Mouse (Mus musculus) MEL (cell line): Measurements from ENCODE around the gene Stmn1.

Source experiments
- CTCF ChIP-seq, 3 experiments: IDR thresholded peaks in 2 of 3; conservative IDR thresholded peaks in 1 of 3; 2 replicates each; pipeline ENCODE4 v1.5.1; 2011 to 2012; ENCODE audit warnings: low read length in 3 of 3, low read depth in 2 of 3, mild to moderate bottlenecking in 2 of 3, improper control_type of control experiment in 1 of 3, inconsistent platforms in 1 of 3, mixed read lengths in 1 of 3, moderate library complexity in 1 of 3; ENCODE audit not compliant: control insufficient read depth in 1 of 3, insufficient read depth in 1 of 3, poor library complexity in 1 of 3, severe bottlenecking in 1 of 3
- E2F4 ChIP-seq: IDR thresholded peaks from 2 replicates; pipeline ENCODE4 v1.6.1; 2011; ENCODE audit warnings: low read depth, low read length, improper control_type of control experiment, borderline replicate concordance
- EP300 ChIP-seq, 2 experiments: IDR thresholded peaks; 2 replicates each; pipeline ENCODE4 v1.6.1; 2011; ENCODE audit warnings: improper control_type of control experiment in 2 of 2, low read length in 2 of 2, low read depth in 1 of 2, mild to moderate bottlenecking in 1 of 2
- JUND ChIP-seq: IDR thresholded peaks from 2 replicates; pipeline ENCODE4 v1.6.1; 2011; ENCODE audit warnings: low read depth, mild to moderate bottlenecking, improper control_type of control experiment, low read length
- MAX ChIP-seq: IDR thresholded peaks from 2 replicates; pipeline ENCODE4 v1.6.1; 2011; ENCODE audit warnings: low read length, improper control_type of control experiment
- MAZ ChIP-seq: IDR thresholded peaks from 2 replicates; pipeline ENCODE4 v1.6.1; 2012; ENCODE audit warnings: low read depth, mild to moderate bottlenecking, inconsistent platforms, low read length, improper control_type of control experiment
- UBTF ChIP-seq: IDR thresholded peaks from 2 replicates; pipeline ENCODE4 v1.6.1; 2012; ENCODE audit warnings: low read depth, mild to moderate bottlenecking, inconsistent platforms, low read length, improper control_type of control experiment, moderate library complexity, borderline replicate concordance; ENCODE audit not compliant: insufficient read depth

- no peak for TF ChIP-seq MAX
- no peak for TF ChIP-seq EP300 (IDR thresholded peaks at IDR 0.05; ENCODE audit: low read depth in 1 of 2, low read length in 2 of 2)
- TF ChIP-seq E2F4 = no peak
- no peak for TF ChIP-seq JUND
- no peak for TF ChIP-seq CTCF (IDR thresholded peaks at IDR 0.05 in 2 of 3, conservative IDR thresholded peaks at IDR 0.05 in 1 of 3; ENCODE audit: control insufficient read depth in 1 of 3, insufficient read depth in 1 of 3, low read depth in 2 of 3, low read length in 3 of 3, poor library complexity in 1 of 3, severe bottlenecking in 1 of 3)
- TF ChIP-seq UBTF = no peak
- no peak for TF ChIP-seq MAZ
Observed at GRCm38 (mm10) chr4:134481270-134481669, 13.2 kb downstream of the Stmn1 start.
